Mouse (Mus musculus): ENCODE results near the gene Myef2.
A peak's percentile ranks its signal among the peaks of the same experiment; 100 is the strongest.
"Not testable (repeated sequence)": the region's sequence is repeated elsewhere in the genome, so short reads cannot be mapped to it uniquely, and the experiment has no call there.

Gene Myef2

DNA sequence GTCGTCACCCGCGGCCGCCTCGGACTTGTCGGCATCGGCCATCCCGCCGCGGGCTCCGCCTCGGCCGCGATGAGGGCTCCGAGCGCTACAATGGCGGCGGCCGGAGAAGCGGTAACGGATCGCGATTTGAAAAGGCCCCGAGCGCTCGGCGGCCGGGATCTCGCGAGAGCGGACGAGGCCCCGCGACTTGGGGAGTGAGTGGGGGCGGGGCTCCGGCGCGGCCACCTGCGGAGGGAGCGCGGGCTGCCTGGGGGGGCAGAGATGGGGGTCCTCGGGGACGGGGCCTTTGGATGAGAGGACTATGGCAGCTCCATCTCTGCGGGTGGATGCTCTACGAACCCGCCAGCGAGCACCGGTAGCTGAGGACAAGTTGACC, at the start of gene Myef2:
TSS of gene Myef2 (minus strand) at position 185 of the 376 bp plus-strand sequence.
- peak; percentile 81 for DNase-seq (ENCODE audit: low spot score)

DNA sequence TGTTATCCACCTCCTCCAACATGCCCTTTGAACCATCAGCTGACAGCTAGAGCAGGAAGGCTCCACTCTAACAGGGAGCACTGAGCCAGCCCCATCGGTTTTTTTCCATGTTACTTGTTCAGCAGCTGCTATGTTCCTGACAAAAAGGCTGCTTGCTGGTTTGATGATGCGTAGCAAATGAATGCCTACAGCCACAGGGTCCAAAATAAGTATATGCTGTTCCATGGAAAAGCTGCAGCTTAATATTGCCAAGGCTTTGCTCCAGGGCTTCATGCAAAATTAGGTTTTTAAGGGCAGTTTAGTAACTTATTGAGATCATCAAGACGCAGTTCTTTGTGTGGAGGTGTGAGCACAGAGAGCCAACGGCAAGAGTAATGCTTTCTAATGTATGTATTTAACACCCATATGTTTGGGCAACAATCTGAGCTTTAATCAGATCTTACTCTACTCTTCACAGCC, 38.6 kb upstream of the Myef2 start:
- DNase-seq (ENCODE audit: low spot score) = no peak

DNA sequence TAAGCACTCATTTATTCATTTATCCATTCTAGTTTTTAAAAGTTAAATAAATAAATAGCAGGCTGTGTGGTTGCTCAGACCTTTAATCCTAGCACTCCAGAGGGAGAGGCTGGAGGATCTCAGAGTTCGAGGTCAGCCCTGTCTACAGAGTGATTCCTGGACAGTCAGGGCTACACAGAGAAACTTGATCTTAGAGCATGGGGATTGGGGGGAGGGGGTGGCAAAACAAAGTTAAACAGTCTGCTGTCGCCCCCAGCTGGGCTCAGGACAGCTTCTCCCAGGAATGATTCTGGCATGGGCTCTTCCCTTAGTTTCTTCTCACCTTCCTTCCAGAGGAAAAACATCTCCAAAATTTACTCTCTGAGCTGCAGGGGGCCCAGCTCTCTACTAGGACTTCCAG, 32.0 kb upstream of the Myef2 start:
- DNase-seq (ENCODE audit: low spot score) = no peak

DNA sequence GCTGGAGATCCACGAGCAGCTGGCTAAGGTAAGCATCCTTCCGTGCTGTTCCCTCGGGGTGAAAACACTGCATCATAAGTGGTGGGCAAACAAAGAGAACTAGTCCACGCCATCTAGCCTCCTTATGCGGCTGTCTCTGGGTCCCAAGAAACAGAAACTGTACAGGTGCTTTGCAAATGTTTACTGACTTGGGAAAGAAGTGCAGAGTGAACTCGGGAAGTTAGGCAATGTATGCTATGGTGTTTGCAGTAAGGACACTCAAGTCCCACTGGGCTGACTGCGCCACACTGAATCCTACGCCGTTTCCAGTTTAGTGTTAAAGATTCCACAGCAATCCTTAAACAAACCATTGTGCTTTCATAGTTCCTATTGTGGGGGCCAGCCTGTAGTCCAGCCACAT, 30.8 kb upstream of the Myef2 start:
- DNase-seq (ENCODE audit: low spot score) = no peak

DNA sequence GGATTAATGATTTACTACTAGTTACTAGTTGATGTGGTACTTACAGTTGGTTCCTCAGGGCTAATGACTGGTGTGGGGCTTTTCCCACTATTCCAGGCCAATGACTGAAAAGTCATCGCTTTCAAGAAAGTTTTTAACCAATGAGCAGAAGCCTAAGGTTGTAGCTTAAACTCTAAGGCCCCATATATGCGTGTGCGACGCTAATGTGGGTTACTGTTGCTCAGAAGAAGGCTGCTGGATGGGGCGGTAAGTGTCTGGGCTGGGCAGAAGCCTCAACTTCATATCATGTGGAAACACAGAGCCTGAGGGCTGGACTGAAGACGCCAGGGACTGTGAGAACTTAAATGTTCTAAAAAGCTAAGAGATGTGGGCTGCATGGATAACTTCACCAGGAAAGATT, 28.9 kb upstream of the Myef2 start, which contains the start of gene Slc12a1:
TSS of gene Slc12a1 (plus strand) at position 118 of the 400 bp plus-strand sequence.
- DNase-seq (ENCODE audit: low spot score) = no peak

DNA sequence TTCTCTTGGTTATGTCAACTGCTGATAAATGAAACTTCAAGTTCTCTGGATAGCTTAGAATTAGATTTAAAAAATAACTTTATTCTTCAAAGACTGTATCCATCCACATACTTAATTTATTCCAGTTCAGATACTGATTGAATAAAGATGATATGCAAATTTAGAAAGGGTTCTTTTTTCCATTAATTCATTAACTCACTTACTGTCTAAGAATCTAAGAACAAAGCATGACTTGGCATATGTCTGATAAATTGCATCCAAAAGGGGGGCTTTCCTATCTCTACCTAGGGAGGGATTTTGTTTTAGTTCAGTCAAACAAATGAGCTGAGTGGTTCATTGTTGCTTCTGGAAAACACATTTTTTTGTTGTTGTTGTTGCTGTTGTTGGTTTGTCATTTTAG, 18.9 kb upstream of the Myef2 start:
- DNase-seq (ENCODE audit: low spot score) = no peak

DNA sequence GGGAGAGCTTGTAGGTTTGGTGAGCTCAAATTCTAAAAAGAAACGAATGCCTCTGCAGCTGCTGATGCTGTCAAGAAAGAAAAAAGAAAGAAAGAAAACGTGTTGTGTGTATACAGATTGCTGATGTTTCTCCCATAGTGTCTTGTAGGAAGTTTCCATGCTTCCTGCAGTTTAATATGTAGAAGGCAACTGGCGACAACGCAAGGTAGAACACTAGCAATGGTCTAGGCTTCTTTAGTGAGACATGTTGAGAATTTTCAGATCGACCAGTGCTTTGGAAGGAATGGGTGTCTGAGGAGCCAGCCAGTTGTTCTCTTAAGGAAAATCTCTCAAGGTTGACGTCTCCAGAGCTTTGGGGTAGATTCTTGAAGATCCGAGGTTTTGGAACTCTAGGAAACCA, 13.4 kb upstream of the Myef2 start:
- DNase-seq (ENCODE audit: low spot score) = no peak

DNA sequence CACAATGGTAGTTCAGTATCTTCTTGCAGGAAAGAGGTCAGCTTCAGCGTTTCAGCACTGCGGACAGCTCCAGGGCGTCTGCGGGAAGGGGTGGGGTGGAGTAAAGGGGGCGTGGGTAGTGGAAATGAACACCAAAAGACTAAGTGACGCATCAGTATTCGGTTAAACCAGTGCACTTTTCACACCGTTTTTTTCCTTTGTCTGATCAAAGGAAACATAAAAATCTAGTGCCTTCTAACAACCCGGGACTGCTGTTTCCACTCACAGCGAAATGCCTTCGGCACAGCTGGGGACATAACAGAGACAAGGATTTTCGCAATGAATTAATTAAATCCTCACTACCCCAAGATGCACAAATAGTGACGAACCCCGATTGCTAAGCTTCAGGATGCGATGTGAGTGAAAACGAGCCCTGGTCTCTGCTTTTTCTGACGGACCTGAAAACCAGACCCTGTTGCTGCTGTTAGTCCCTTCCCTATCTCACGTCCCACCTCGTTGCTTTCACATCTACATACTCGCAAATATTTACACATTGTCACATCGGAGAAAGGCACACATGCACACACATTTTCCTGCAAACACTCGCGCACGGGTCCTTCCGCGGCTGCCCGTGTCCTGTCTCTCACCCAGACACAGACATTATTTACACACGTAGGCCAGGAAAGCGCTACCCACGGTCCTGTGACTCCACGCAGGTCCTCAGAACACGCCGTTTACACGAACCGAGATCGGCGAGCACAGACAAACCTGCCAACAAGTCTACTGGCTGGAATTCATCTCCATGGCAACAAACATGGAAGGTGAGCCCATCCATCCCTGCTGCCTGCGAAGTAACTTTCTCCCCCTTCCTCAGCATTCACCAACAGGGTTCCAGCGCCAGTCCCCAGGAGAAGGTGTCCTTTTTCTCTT, 12.7 kb upstream of the Myef2 start, which contains the start of gene Ctxn2:
TSS of gene Ctxn2 (plus strand) at position 790 of the 909 bp plus-strand sequence.
- peak; percentile 85 for DNase-seq (ENCODE audit: low spot score)

DNA sequence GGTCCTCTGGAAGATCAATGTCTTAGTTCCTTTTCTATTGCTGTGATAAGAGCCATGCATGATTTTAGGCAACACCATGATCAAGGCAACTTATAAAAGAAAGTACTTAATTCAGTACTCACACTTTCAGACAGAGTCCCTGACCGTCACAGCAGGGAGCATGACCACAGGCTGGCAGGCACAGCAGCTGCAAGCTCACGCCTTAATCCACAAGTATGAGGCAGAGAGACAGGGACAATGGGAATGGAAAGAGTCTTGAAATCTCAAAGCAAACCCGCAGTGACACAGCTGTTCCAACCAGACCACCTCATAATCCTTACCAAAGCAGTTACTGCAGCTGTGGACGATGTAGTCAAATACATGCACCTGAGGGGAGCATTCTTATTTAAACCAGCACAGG, 10.7 kb upstream of the Myef2 start:
- DNase-seq (ENCODE audit: low spot score) = no peak

DNA sequence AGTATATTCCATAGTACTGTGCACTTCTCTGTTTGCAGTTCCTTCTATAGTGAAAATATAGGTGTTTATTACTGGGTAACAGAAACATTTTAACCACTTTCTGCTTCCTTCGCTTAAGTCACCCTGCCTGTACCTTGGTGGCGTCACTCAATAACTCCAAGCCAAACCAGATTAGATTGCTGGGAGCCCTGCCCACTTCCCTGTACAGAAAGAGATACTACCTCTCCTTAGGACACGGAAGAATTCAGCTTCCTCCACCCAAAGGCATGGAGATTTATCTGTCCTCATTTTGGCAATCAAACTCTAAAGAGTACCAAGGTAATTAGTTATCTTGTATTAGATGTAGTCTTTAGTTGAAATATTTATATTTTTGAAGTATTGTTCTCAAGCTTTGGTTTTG, 3.3 kb upstream of the Myef2 start:
- DNase-seq (ENCODE audit: low spot score) = no peak

DNA sequence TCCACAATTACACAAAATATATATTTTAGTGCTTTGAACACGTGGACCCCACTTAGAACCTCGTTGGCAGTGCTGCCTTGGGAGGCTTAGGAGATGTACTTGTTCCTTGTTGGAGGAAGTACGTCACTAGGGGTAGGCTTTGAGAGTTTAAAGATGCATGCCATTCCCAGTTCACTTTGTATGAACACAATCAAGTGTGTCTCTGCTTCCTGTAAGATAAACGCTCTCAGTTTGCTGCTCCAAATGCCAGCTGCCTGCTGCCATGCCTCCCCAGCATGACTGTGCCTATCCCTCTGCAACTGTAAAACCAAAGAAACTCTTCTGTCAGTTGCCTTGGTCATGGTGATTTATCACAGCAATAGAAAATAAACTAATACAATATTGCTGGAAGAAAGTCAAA, 2.4 kb upstream of the Myef2 start:
- no peak for DNase-seq (ENCODE audit: low spot score)

DNA sequence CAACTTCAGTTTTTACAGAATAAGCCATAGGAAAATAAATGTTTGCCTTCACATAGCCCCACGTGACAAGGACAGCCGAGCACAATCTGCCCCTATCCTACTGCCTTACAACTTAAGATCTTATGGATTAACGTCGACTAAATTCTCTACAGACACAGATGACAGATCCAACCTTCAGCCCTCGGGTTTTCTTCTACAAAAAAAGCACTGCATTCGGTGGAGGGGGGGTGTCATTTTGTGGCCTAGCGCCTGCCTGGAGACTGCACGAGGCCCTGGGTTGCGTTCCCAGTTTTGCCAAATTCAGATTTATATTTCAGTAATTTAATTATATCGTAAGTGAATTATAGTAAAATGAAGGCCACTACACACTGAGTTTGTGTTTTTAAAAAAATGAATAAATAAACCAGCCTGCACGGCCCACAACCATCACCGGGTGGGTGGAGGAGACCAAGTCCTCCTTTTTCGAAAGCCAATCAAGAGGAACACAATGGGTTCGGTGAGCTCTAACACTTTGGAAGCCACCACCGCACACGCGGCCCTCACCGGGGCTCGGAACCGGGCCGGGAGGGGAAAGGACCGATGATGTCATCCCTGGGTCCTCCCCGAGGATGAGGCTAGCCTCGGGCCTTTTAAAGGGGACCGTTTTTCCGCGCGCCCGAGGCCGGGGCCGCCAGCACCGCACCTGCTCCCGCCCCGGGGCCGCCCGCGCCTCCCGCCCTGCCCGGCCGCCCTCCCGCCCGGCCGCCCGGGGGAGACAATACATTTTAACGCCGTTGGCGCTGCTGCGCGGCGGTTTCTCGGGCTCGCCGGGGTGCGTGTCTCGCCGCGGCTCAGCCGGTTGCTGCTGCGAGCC, 611 bp downstream of the Myef2 start:
- peak; percentile 31 for DNase-seq (ENCODE audit: low spot score)

DNA sequence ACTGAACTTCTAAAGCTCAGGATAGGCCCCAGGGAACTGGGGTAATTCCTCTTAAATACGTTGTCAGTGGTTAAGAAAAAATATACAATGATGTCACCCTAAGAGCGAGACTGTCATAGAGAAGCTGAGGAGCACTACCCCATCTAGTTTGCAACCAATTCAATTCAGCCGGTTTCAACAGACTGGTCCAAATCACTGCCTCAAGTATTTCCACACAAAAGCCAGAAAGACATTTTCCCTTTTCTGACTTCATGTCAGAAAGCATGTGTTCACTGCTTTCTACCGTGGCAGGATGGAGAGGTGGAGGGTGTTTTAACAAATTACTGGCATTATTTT, 1.2 kb downstream of the Myef2 start:
- DNase-seq (ENCODE audit: low spot score) = no peak

DNA sequence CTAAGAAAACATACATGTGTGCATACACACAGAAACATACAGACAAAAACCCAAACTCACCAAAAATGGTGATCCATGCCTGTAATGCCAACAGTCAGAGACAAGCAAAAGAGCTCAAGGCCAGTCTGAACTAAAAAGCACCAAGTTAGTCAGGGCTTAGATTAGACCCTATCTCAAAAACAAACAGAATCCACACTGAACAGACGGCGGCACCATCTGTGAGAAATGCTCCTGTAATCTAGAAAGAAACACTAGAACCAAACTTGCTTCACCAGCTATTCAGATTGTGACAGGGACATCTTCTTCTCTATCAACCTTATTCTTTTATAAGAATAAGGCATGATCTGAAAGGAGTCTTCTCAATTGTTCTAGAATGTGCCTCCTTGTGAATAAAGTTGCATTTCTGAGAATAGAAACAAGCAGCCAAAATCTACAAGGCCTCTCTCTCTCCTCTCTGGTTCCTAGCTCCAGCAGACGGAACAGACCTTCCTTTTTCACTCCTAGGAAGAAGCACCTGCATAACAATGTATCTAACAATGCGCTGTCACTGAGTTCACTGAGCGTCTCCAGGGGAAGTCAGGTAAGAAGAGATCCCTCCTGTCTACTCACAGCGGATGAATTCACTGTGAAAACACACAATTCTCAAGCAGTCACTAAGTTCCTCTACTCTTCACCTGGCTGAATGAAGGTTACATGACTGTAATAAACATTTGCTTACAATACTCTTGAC, 3.9 kb downstream of the Myef2 start:
- DNase-seq (ENCODE audit: low spot score) = no peak

DNA sequence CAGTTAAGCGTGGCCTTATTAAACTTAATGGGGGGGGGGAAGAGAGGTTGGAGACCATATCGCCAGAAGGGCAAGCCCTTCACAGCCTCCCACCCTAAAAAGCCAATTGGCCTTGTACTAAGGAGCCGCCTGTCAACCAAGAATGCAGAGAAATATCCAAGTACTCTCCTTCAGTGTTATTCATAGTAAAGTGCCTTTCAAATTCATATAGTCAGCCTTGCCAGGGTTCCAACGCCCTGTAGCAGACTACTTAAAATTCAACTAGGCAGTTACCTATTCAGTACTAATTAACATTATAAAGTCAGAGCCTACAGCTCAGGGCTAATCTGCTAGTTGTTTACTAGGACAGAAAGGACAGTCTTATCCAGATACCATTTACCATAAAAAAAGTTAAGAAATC, 16.9 kb downstream of the Myef2 start:
- not testable (repeated sequence) for DNase-seq (ENCODE audit: low spot score)

DNA sequence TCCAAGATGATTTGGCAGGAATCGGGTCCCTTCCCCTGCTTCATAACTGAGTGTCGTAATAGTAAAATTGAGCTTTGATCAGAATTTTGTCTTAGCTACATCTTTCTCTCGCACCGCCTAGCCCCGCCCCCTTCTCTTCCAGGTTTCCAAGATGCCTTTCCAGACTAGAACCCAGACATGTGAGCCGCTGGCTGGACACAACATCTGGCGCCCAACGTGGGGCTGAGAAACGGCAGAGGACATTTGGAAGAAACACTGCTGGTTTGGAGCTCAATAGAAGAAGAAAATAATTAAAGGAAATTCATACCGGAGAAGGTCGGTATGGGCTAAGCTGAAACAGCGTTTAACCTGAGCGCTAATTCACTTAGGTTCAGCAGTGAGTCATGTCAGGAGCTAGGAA, 19.0 kb downstream of the Myef2 start:
- not testable (repeated sequence) for DNase-seq (ENCODE audit: low spot score)

DNA sequence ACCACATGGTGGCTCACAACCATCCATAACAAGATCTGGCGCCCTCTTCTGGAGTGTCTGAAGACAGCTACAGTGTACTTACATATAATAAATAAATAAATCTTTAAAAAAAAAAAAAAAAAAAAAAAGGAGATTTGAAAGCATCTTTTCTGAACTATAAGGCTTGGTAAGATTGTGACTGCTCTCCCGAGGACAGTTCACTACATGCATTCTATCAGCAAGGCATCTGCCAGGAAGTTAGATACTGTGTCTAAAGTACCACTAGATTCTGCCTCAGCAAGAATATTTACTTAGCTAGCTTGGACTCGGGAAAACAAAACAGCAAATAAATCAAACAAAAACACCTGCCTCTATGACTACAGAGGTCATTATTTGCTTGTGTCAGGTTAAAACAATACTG, 31.3 kb downstream of the Myef2 start:
- not testable (repeated sequence) for DNase-seq (ENCODE audit: low spot score)

DNA sequence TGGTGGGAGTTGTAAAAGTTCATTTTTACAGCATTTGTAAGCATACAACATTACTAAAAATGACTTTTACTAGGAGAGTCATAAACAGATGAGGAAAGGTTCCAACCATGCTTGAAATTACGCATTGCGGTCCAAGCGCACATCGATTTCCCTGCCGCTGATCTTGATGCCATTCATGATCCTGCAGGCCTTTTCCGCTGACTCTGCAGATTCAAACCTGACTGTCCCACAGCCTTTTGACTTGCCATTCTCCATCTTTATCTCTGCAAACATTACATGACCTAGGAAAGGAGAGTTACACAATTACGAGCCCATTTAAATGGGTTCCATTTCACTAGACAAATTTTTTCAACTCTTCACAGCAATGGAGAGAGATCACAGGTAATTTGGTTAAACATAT, 34.7 kb downstream of the Myef2 start:
- DNase-seq (ENCODE audit: low spot score) = no peak

DNA sequence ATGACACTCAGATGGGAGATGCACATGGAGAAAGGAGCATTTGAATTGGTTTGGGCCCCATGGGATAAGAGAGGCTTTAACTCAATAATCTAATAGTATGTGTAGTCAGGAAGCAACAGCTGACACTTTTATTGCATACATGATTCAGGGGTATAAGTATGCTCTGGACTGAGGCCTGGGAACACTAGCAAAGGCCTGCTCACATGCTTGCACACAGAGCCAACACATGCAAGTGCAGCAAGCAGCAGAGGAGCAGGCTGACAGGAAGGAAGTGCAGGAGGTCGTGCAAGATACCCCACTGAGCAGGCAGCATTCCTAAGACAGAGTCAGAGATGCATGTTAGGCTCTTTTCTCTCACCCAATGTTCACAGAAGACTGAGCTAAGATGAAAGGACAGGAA, 39.6 kb downstream of the Myef2 start:
- DNase-seq (ENCODE audit: low spot score) = no peak

DNA sequence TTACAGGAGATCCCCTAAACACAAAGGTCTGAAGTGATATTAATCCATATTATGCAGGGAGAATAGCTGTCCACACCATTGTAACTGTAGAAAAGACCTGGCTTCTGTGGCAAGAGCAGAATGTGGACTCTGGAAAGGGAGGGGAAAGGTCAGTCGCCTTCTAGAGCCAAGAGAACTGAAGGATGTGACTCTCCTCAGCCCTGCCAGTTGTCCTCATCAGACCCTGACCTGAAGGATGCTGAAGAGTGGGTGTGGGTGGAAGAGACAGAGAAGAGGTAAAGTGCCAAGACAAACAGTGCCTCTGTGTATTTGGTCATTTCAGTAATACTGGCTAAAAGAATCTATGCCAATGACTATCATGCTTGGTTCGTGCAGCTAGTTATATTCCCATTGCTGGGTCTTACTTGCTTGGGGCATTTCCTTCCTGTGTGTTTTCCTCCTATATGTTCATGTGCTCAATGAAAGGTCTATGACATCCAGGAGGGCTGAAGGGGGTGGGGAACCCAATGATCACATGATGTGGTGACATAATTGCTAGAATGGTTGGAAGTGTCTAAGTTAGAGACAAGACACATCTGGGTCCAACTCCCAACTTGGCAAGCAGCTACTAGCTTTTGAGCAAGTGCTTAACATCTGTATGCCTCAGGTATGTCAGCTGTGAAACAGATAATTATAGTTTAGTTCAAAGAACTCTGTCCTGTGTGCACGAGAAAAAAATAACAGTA, 50.2 kb downstream of the Myef2 start:
- no peak for DNase-seq (ENCODE audit: low spot score)

DNA sequence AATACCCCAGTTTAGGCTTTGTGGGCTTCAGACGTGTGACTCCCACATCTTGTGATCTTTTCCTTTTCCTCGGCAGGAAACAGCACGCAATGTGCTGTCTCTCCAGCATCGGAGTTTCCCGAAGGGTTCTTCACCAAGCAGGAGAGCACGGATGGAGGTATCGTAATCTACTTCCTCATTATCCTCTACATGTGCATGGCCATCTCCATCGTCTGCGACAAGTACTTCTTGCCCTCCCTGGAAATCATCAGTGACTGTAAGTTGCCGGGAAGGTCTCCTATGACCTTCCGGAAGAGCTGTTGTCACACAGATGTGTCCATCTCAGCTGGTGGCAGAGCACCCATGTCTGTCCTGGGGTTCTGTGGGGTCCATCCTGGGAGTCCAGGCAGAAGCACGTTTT, 54.8 kb downstream of the Myef2 start:
- DNase-seq (ENCODE audit: low spot score) = no peak

DNA sequence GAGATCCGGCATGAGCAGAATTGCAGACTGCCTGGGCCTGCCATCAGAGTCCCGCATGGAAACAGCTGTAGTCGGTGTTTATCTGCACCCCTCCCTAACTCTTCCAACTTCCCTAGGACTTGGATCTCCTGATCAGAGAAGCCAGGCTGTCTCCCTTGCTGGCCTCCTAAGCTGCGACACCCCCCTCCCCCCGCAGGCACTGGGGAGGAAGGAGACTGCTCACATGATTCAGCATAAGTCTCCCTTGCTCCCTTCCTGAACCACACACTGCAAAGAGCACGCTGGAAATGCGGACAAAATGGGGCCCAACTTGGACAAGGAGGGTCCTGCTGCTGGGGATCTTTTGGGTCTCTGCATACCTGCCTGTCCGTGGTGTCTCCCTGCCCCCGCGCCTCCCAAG, 55.6 kb downstream of the Myef2 start, which contains the start of gene Slc24a5:
TSS of gene Slc24a5 (plus strand) at position 231 of the 400 bp plus-strand sequence.
- DNase-seq (ENCODE audit: low spot score) = no peak

All from ovary, postnatal 14 days (tissue).